Mouse (Mus musculus): ENCODE results near the gene Creb1. TPM values are rescaled to one million over a fixed set of nuclear protein-coding genes. Genes with fewer than 3 reads are reported as not detected.
"Not testable (repeated sequence)": the region's sequence is repeated elsewhere in the genome, so short reads cannot be mapped to it uniquely, and the experiment has no call there.

The Creb1 gene
- polyA plus RNA-seq, 1 experiment from 2014 or later, result 24.5 TPM

GRCm38 (mm10) chr1:64633237-64633636 is 100.8 kb downstream of the Creb1 start:
- Histone ChIP-seq H3K4me1 (replicated peaks) (no peaks in the 10 kb centered on the region), H3K9me3 (no peaks in the 10 kb centered on the region), H3K4me2 (replicated peaks) (no peak overlapping the region), H3K4me3 (replicated peaks) (no peak overlapping the region), H3K9ac (no peak overlapping the region), H3K27ac (no peak overlapping the region), H3K36me3 (no peaks in the 10 kb centered on the region), H3K27me3 (replicated peaks) (no peaks in the 10 kb centered on the region)
- ATAC-seq, result no peak
- WGBS, result 56% methylated on average over 3 of the region's 3 CpGs

DNA sequence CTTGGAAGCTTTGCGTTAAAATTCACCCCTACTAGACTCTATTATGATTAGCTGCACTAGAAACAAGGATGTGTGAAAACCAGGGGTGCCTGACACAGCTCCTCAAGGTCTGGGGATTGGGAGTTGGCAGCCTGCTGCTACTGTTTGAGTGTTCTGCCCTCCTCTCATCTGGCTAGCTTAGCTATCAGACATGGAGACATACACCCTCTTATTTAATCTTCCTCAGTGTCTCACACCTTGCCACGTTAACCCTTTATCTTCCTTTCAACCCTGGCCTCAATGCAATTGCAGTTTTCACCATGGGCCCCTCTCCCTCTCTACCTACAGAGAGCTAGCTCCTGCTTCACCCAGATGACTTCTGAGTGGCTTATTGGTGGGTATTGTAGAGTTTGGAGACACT is 103.2 kb downstream of the Creb1 start:
- Histone ChIP-seq H3K4me2 (replicated peaks) (no peak overlapping the region), H3K27me3 (replicated peaks) (no peaks in the 10 kb centered on the region), H3K27ac (no peak overlapping the region), H3K9ac (no peak overlapping the region), H3K4me3 (replicated peaks) (no peak overlapping the region), H3K36me3 (no peaks in the 10 kb centered on the region), H3K9me3 (no peaks in the 10 kb centered on the region), H3K4me1 (replicated peaks) (no peaks in the 10 kb centered on the region)
- WGBS, result 50% methylated on average over 2 of the region's 2 CpGs
- no peak for ATAC-seq

DNA sequence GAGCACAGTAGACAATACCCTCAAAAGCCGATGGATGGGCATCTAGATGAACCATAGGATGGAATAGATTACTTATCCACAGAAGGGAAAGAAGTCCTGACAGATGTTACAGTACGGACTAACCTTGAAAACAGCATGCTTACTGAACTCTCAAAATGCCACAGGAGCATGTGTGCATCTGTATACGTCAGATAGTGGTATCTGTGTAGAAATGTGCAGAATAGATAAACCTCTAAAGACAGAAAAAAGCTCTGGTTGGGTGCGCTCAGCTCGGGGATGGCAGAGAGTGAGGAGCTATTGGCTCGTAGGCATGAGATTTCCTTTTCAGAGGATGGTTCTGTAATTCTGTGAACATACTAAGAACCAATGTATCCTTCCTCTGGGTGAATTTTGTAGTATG is 106.8 kb downstream of the Creb1 start:
- 89% methylated on average over 6 of the region's 6 CpGs for WGBS
- H3K4me2 ChIP-seq (replicated peaks), result no peak overlapping the region
- ATAC-seq, result no peak

GRCm38 (mm10) chr1:64641069-64641468 is 108.6 kb downstream of the Creb1 start:
- no peaks in the 10 kb centered on the region for H3K4me1 ChIP-seq (replicated peaks)
- no peak overlapping the region for H3K9ac ChIP-seq
- no peaks in the 10 kb centered on the region for H3K36me3 ChIP-seq
- H3K9me3 ChIP-seq, result no peaks in the 10 kb centered on the region
- no peak overlapping the region for H3K4me3 ChIP-seq (replicated peaks)
- no peaks in the 10 kb centered on the region for H3K27me3 ChIP-seq (replicated peaks)
- H3K27ac ChIP-seq, result no peak overlapping the region
- H3K4me2 ChIP-seq (replicated peaks), result no peak overlapping the region
- whole genome bisulfite sequencing, result 89% methylated on average over 6 of the region's 6 CpGs
- no peak for ATAC-seq

More for the DNA sequence above, 106.8 kb downstream of the Creb1 start:
- H3K36me3 ChIP-seq, result no peaks in the 10 kb centered on the region
- no peaks in the 10 kb centered on the region for H3K9me3 ChIP-seq
- H3K9ac ChIP-seq, result no peak overlapping the region
- H3K27ac ChIP-seq, result no peak overlapping the region
- no peaks in the 10 kb centered on the region for H3K27me3 ChIP-seq (replicated peaks)
- no peak overlapping the region for H3K4me3 ChIP-seq (replicated peaks)
- no peaks in the 10 kb centered on the region for H3K4me1 ChIP-seq (replicated peaks)

DNA sequence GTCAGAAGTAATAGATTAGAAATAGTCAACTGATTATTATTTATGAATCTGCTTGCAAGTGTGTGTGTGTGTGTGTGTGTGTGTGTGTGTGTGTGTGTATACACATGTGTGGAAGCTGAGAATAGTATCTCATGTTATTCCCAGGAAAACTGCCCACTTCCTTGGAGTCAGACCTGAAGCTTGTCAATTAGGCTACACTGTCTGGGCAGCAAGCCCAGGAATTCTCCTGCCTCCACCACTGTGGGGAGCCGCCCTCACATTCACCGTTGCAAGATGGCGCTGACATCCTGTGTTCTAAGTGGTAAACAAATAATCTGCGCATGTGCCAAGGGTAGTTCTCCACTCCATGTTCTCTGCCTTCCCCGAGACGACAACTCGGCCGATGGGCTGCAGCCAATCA is 110.1 kb downstream of the Creb1 start:
- not testable (repeated sequence) for H3K36me3 ChIP-seq; H3K9me3 ChIP-seq; ATAC-seq; H3K27me3 ChIP-seq (replicated peaks); H3K27ac ChIP-seq; H3K4me2 ChIP-seq (replicated peaks); H3K9ac ChIP-seq; H3K4me1 ChIP-seq (replicated peaks); H3K4me3 ChIP-seq (replicated peaks)
- 92% methylated on average over 8 of the region's 8 CpGs for WGBS

- ATAC-seq, result no peak
- Histone ChIP-seq H3K9ac (no peak overlapping the region), H3K4me3 (replicated peaks) (no peak overlapping the region), H3K9me3 (no peaks in the 10 kb centered on the region), H3K4me2 (replicated peaks) (no peak overlapping the region), H3K27me3 (replicated peaks) (no peaks in the 10 kb centered on the region), H3K27ac (no peak overlapping the region), H3K4me1 (replicated peaks) (no peaks in the 10 kb centered on the region), H3K36me3 (no peaks in the 10 kb centered on the region)
- 96% methylated on average over 3 of the region's 3 CpGs for WGBS
Measured at GRCm38 (mm10) chr1:64644513-64644912, 112.1 kb downstream of the Creb1 start.

DNA sequence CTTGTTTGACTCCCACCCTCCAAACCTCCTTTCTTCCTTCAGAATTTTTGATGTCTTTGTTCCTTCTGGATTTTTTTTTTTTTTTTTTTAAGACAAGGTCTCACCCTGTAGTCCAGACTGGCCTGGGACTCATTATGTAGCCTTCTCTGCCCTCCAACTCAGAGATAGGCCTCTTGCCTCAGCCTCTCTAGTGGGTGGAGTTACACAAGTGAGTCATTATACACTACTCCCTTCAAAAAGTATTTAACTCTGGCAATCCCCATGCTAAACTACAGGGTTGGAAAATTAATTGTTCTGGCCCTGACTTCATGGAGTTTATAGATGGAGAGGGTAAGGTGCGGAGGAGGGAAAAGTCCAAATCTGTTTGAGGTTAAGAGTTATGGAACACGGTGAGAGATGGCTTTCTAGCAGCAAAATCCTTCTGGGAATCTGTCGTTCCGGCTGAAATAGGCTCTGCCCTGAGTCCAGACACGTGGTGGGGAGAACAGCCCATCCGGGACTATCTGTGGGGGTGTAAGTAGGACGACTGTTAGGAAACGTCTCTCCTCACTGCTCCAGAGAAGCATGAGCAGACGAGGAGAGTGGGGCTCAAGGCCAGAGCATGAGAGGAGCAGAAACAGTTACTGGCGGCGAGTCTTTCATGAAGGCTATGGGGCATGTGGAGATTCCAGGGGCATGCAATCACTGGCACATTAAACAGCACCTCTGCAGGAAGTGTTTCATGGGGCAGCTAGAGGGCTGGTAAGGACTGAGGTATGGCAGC is 117.1 kb downstream of the Creb1 start:
- no peaks in the 10 kb centered on the region for H3K36me3 ChIP-seq
- WGBS, result 70% methylated on average over 11 of the region's 11 CpGs
- no peaks in the 10 kb centered on the region for H3K4me1 ChIP-seq (replicated peaks)
- H3K9ac ChIP-seq, result no peak overlapping the region
- no peak overlapping the region for H3K27ac ChIP-seq
- no peak overlapping the region for H3K4me3 ChIP-seq (replicated peaks)
- H3K9me3 ChIP-seq, result no peaks in the 10 kb centered on the region
- ATAC-seq, result no peak
- H3K4me2 ChIP-seq (replicated peaks), result no peak overlapping the region
- no peaks in the 10 kb centered on the region for H3K27me3 ChIP-seq (replicated peaks)

- no peaks in the 10 kb centered on the region for H3K36me3 ChIP-seq
- no peak overlapping the region for H3K4me2 ChIP-seq (replicated peaks)
- no peak for ATAC-seq
- H3K9ac ChIP-seq, result no peak overlapping the region
- H3K27ac ChIP-seq, result no peak overlapping the region
- H3K4me1 ChIP-seq (replicated peaks), result no peaks in the 10 kb centered on the region
- no peaks in the 10 kb centered on the region for H3K27me3 ChIP-seq (replicated peaks)
- 90% methylated on average over 6 of the region's 6 CpGs for WGBS
- no peaks in the 10 kb centered on the region for H3K9me3 ChIP-seq
- no peak overlapping the region for H3K4me3 ChIP-seq (replicated peaks)
Measured at GRCm38 (mm10) chr1:64653701-64654100, 121.3 kb downstream of the Creb1 start.

Other genes with a start within 250 kb of the Creb1 start
- gene Mettl21a, start 84.6 kb downstream of the Creb1 start, polyA plus RNA-seq (2015; fragmentation: Nextera tagmentation; extraction: Ambion mirVana), result 17.2 and 18.0 TPM in 2 replicates
- gene Ccnyl1, start 157.8 kb downstream of the Creb1 start, polyA plus RNA-seq (2015; fragmentation: Nextera tagmentation; extraction: Ambion mirVana), result 4.0 and 4.3 TPM in 2 replicates
- 7.1 and 8.0 TPM in 2 replicates for gene Fzd5, start 205.1 kb downstream of the Creb1 start, polyA plus RNA-seq (2015; fragmentation: Nextera tagmentation; extraction: Ambion mirVana)

Measured in intestine, embryonic 15.5 days (tissue).